Mouse (Mus musculus): ENCODE data around the gene Pax5. TPM values are rescaled to one million over a fixed set of nuclear protein-coding genes. Genes with fewer than 3 reads are reported as not detected.
A peak's percentile ranks its signal among the peaks of the same experiment; 100 is the strongest.

Gene Pax5
- polyA plus RNA-seq, 1 experiment from 2014 or later, result not detected

- Histone ChIP-seq H3K4me3 (ENCODE audit: low read depth, low read length) (no peak overlapping the region), H3K27ac (replicated peaks; ENCODE audit: low read depth, low read length) (no peak overlapping the region), H3K4me2 (ENCODE audit: low read depth, severe bottlenecking) (no peak overlapping the region), H3K27me3 (ENCODE audit: control insufficient read depth, insufficient read depth, low read length) (peaks cover 74% of the 10 kb centered on the region), H3K9ac (ENCODE audit: low read length) (no peak overlapping the region), H3K9me3 (ENCODE audit: control insufficient read depth, low read length) (no peaks in the 10 kb centered on the region), H3K36me3 (ENCODE audit: control insufficient read depth, insufficient read depth, low read length) (no peaks in the 10 kb centered on the region), H3K4me1 (ENCODE audit: control insufficient read depth, insufficient read depth, low read length) (peaks cover 5% of the 10 kb centered on the region; the same call in 1 of the 2 replicates)
- ATAC-seq (ENCODE audit: insufficient number of reproducible peaks, low FRiP score, low TSS enrichment, low read depth) (no peak), DNase-seq (ENCODE audit: low spot score) (peak; percentile 60)
- 1% methylated on average over 25 of the region's 25 CpGs for WGBS
Observed at GRCm38 (mm10) chr4:44702011-44702527, 8.2 kb downstream of the Pax5 start.

- no peak overlapping the region for H3K9ac ChIP-seq (ENCODE audit: low read length)
- no peak overlapping the region for H3K4me3 ChIP-seq (ENCODE audit: low read depth, low read length)
- WGBS, result 0% methylated on average over 9 of the region's 9 CpGs
- no peaks in the 10 kb centered on the region for H3K9me3 ChIP-seq (ENCODE audit: control insufficient read depth, low read length)
- ATAC-seq (ENCODE audit: insufficient number of reproducible peaks, low FRiP score, low TSS enrichment, low read depth), result no peak
- peaks cover 5% of the 10 kb centered on the region; the same call in 1 of the 2 replicates for H3K4me1 ChIP-seq (ENCODE audit: control insufficient read depth, insufficient read depth, low read length)
- no peak for DNase-seq (ENCODE audit: low spot score)
- no peaks in the 10 kb centered on the region for H3K36me3 ChIP-seq (ENCODE audit: control insufficient read depth, insufficient read depth, low read length)
- no peak overlapping the region for H3K27ac ChIP-seq (replicated peaks; ENCODE audit: low read depth, low read length)
- H3K4me2 ChIP-seq (ENCODE audit: low read depth, severe bottlenecking), result no peak overlapping the region
- peaks cover 69% of the 10 kb centered on the region for H3K27me3 ChIP-seq (ENCODE audit: control insufficient read depth, insufficient read depth, low read length)
Observed at GRCm38 (mm10) chr4:44701513-44701912, 8.8 kb downstream of the Pax5 start.

- Histone ChIP-seq H3K27ac (replicated peaks; ENCODE audit: low read depth, low read length) (no peak overlapping the region), H3K27me3 (ENCODE audit: control insufficient read depth, insufficient read depth, low read length) (peaks cover 31% of the 10 kb centered on the region), H3K4me3 (ENCODE audit: low read depth, low read length) (no peak overlapping the region), H3K36me3 (ENCODE audit: control insufficient read depth, insufficient read depth, low read length) (no peaks in the 10 kb centered on the region), H3K4me1 (ENCODE audit: control insufficient read depth, insufficient read depth, low read length) (no peaks in the 10 kb centered on the region), H3K9me3 (ENCODE audit: control insufficient read depth, low read length) (no peaks in the 10 kb centered on the region), H3K9ac (ENCODE audit: low read length) (no peak overlapping the region), H3K4me2 (ENCODE audit: low read depth, severe bottlenecking) (no peak overlapping the region)
- ATAC-seq (ENCODE audit: insufficient number of reproducible peaks, low FRiP score, low TSS enrichment, low read depth), result no peak
- DNase-seq (ENCODE audit: low spot score), result no peak
Observed at GRCm38 (mm10) chr4:44696676-44697075, 13.6 kb downstream of the Pax5 start.

- Histone ChIP-seq H3K4me2 (ENCODE audit: low read depth, severe bottlenecking) (no peak overlapping the region), H3K4me1 (ENCODE audit: control insufficient read depth, insufficient read depth, low read length) (no peaks in the 10 kb centered on the region), H3K36me3 (ENCODE audit: control insufficient read depth, insufficient read depth, low read length) (no peaks in the 10 kb centered on the region), H3K27me3 (ENCODE audit: control insufficient read depth, insufficient read depth, low read length) (peaks cover 15% of the 10 kb centered on the region), H3K9me3 (ENCODE audit: control insufficient read depth, low read length) (no peaks in the 10 kb centered on the region), H3K9ac (ENCODE audit: low read length) (no peak overlapping the region), H3K4me3 (ENCODE audit: low read depth, low read length) (no peak overlapping the region), H3K27ac (replicated peaks; ENCODE audit: low read depth, low read length) (no peak overlapping the region)
- DNase-seq (ENCODE audit: low spot score) (no peak), ATAC-seq (ENCODE audit: insufficient number of reproducible peaks, low FRiP score, low TSS enrichment, low read depth) (no peak)
- WGBS, result 47% methylated on average over 15 of the region's 15 CpGs
Observed at GRCm38 (mm10) chr4:44694369-44694768, 15.9 kb downstream of the Pax5 start.

GRCm38 (mm10) chr4:44685582-44685981, 24.7 kb downstream of the Pax5 start:
- no peaks in the 10 kb centered on the region for H3K36me3 ChIP-seq (ENCODE audit: control insufficient read depth, insufficient read depth, low read length)
- no peak for DNase-seq (ENCODE audit: low spot score)

GRCm38 (mm10) chr4:44680242-44680897, 29.9 kb downstream of the Pax5 start:
- Histone ChIP-seq H3K4me1 (ENCODE audit: control insufficient read depth, insufficient read depth, low read length) (no peaks in the 10 kb centered on the region), H3K27me3 (ENCODE audit: control insufficient read depth, insufficient read depth, low read length) (no peaks in the 10 kb centered on the region), H3K9me3 (ENCODE audit: control insufficient read depth, low read length) (no peaks in the 10 kb centered on the region), H3K9ac (ENCODE audit: low read length) (no peak overlapping the region), H3K36me3 (ENCODE audit: control insufficient read depth, insufficient read depth, low read length) (no peaks in the 10 kb centered on the region), H3K27ac (replicated peaks; ENCODE audit: low read depth, low read length) (no peak overlapping the region), H3K4me2 (ENCODE audit: low read depth, severe bottlenecking) (no peak overlapping the region), H3K4me3 (ENCODE audit: low read depth, low read length) (no peak overlapping the region)
- DNase-seq (ENCODE audit: low spot score), result no peak
- no peak for ATAC-seq (ENCODE audit: insufficient number of reproducible peaks, low FRiP score, low TSS enrichment, low read depth)
- WGBS, result 62% methylated on average over 6 of the region's 6 CpGs

More at GRCm38 (mm10) chr4:44685582-44685981, 24.7 kb downstream of the Pax5 start:
- 75% methylated on average over 6 of the region's 6 CpGs for WGBS
- H3K27me3 ChIP-seq (ENCODE audit: control insufficient read depth, insufficient read depth, low read length), result no peaks in the 10 kb centered on the region
- H3K9me3 ChIP-seq (ENCODE audit: control insufficient read depth, low read length), result no peaks in the 10 kb centered on the region
- no peak overlapping the region for H3K4me2 ChIP-seq (ENCODE audit: low read depth, severe bottlenecking)
- no peak overlapping the region for H3K9ac ChIP-seq (ENCODE audit: low read length)
- no peak overlapping the region for H3K4me3 ChIP-seq (ENCODE audit: low read depth, low read length)
- ATAC-seq (ENCODE audit: insufficient number of reproducible peaks, low FRiP score, low TSS enrichment, low read depth), result no peak
- no peak overlapping the region for H3K27ac ChIP-seq (replicated peaks; ENCODE audit: low read depth, low read length)
- no peaks in the 10 kb centered on the region for H3K4me1 ChIP-seq (ENCODE audit: control insufficient read depth, insufficient read depth, low read length)

- 45% methylated on average over 5 of the region's 5 CpGs for WGBS
- H3K9ac ChIP-seq (ENCODE audit: low read length), result no peak overlapping the region
Observed at GRCm38 (mm10) chr4:44678641-44679040, 31.6 kb downstream of the Pax5 start.

GRCm38 (mm10) chr4:44678026-44678425, 32.3 kb downstream of the Pax5 start:
- no peaks in the 10 kb centered on the region for H3K36me3 ChIP-seq (ENCODE audit: control insufficient read depth, insufficient read depth, low read length)
- H3K27me3 ChIP-seq (ENCODE audit: control insufficient read depth, insufficient read depth, low read length), result no peaks in the 10 kb centered on the region
- H3K4me1 ChIP-seq (ENCODE audit: control insufficient read depth, insufficient read depth, low read length), result no peaks in the 10 kb centered on the region
- no peak for DNase-seq (ENCODE audit: low spot score)
- H3K4me3 ChIP-seq (ENCODE audit: low read depth, low read length), result no peak overlapping the region
- ATAC-seq (ENCODE audit: insufficient number of reproducible peaks, low FRiP score, low TSS enrichment, low read depth), result no peak
- H3K27ac ChIP-seq (replicated peaks; ENCODE audit: low read depth, low read length), result no peak overlapping the region
- H3K9me3 ChIP-seq (ENCODE audit: control insufficient read depth, low read length), result no peaks in the 10 kb centered on the region
- no peak overlapping the region for H3K9ac ChIP-seq (ENCODE audit: low read length)
- 73% methylated on average over 3 of the region's 3 CpGs for WGBS
- H3K4me2 ChIP-seq (ENCODE audit: low read depth, severe bottlenecking), result no peak overlapping the region

More at GRCm38 (mm10) chr4:44678641-44679040, 31.6 kb downstream of the Pax5 start:
- H3K9me3 ChIP-seq (ENCODE audit: control insufficient read depth, low read length), result no peaks in the 10 kb centered on the region
- H3K36me3 ChIP-seq (ENCODE audit: control insufficient read depth, insufficient read depth, low read length), result no peaks in the 10 kb centered on the region
- no peak overlapping the region for H3K27ac ChIP-seq (replicated peaks; ENCODE audit: low read depth, low read length)
- no peak overlapping the region for H3K4me2 ChIP-seq (ENCODE audit: low read depth, severe bottlenecking)
- no peaks in the 10 kb centered on the region for H3K4me1 ChIP-seq (ENCODE audit: control insufficient read depth, insufficient read depth, low read length)
- ATAC-seq (ENCODE audit: insufficient number of reproducible peaks, low FRiP score, low TSS enrichment, low read depth), result no peak
- DNase-seq (ENCODE audit: low spot score), result no peak
- no peaks in the 10 kb centered on the region for H3K27me3 ChIP-seq (ENCODE audit: control insufficient read depth, insufficient read depth, low read length)
- no peak overlapping the region for H3K4me3 ChIP-seq (ENCODE audit: low read depth, low read length)

GRCm38 (mm10) chr4:44674973-44675372, 35.3 kb downstream of the Pax5 start:
- Histone ChIP-seq H3K4me3 (ENCODE audit: low read depth, low read length) (no peak overlapping the region), H3K27ac (replicated peaks; ENCODE audit: low read depth, low read length) (no peak overlapping the region), H3K9me3 (ENCODE audit: control insufficient read depth, low read length) (no peaks in the 10 kb centered on the region), H3K4me2 (ENCODE audit: low read depth, severe bottlenecking) (no peak overlapping the region), H3K27me3 (ENCODE audit: control insufficient read depth, insufficient read depth, low read length) (no peaks in the 10 kb centered on the region), H3K36me3 (ENCODE audit: control insufficient read depth, insufficient read depth, low read length) (no peaks in the 10 kb centered on the region), H3K9ac (ENCODE audit: low read length) (no peak overlapping the region), H3K4me1 (ENCODE audit: control insufficient read depth, insufficient read depth, low read length) (no peaks in the 10 kb centered on the region)
- DNase-seq (ENCODE audit: low spot score) (no peak), ATAC-seq (ENCODE audit: insufficient number of reproducible peaks, low FRiP score, low TSS enrichment, low read depth) (no peak)
- 86% methylated on average over 8 of the region's 8 CpGs for WGBS

Measured in limb, embryonic 11.5 days (tissue).